Mouse (Mus musculus) kidney, adult 18-20 months (tissue): ENCODE measurements around the gene Gm10681.
"Not testable (repeated sequence)": the region's sequence is repeated elsewhere in the genome, so short reads cannot be mapped to it uniquely, and the experiment has no call there.

Experiments
- DNase-seq: peaks from one replicate; pipeline ENCODE4 v3.0.0; 2021

Gm10681 gene

DNA sequence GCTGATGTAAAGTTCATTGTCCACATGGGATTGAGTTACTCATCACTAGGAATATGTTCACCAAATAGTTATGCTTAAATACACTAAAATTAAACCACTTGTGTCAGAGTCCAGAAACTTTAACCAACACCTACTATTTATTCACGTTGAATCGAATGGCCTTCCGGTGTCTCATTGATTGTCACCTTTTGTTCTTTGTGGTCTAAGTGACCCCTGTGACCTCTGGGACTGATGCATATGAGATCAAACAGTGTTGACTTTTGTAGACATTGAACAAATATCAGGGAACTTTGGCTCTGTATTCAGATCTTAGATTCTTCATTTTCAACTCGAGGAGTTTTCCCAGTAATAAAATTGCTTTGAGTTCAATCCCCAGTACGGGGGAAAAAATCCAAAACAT is 81.4 kb downstream of the Gm10681 start:
- DNase-seq, result not testable (repeated sequence)
